Mouse (Mus musculus) neural tube, embryonic 14.5 days (tissue): Measurements from ENCODE around the gene Fbxo40. TPM values are rescaled to one million over a fixed set of nuclear protein-coding genes. Genes with fewer than 3 reads are reported as not detected.

Source experiments
- ATAC-seq: fragments of 200-750 bp; cut with Nextera tagmentation; 2 replicates; pipeline ENCODE4 v1.8.0; 2017; ENCODE audit warnings: low read depth, mild to moderate bottlenecking, moderate TSS enrichment, moderate library complexity
- H3K27ac ChIP-seq: fragments of 300-500 bp; sonication (generic); 2 replicates; pipeline ENCODE4 v1.5.1; 2014; ENCODE audit warnings: low read depth, mild to moderate bottlenecking, control low read depth, low read length, moderate library complexity, mixed read lengths
- H3K27me3 ChIP-seq: fragments of 300-500 bp; sonication (generic); 2 replicates; pipeline ENCODE4 v1.6.1; 2014; ENCODE audit warnings: low read length; ENCODE audit not compliant: control insufficient read depth, insufficient read depth
- H3K36me3 ChIP-seq: fragments of 300-500 bp; sonication (generic); 2 replicates; pipeline ENCODE4 v1.6.1; 2014; ENCODE audit warnings: low read length, mixed read lengths; ENCODE audit not compliant: control insufficient read depth, insufficient read depth
- H3K4me1 ChIP-seq: fragments of 300-500 bp; sonication (generic); 2 replicates; pipeline ENCODE4 v1.6.1; 2014; ENCODE audit warnings: low read length; ENCODE audit not compliant: control insufficient read depth, insufficient read depth
- H3K4me2 ChIP-seq: fragments of 300-500 bp; sonication (generic); 2 replicates; pipeline ENCODE4 v1.6.1; 2014; ENCODE audit warnings: mild to moderate bottlenecking, low read depth, low read length, control low read depth
- H3K4me3 ChIP-seq: fragments of 300-500 bp; sonication (generic); 2 replicates; pipeline ENCODE4 v1.5.1; 2014; ENCODE audit warnings: low read depth, low read length, control low read depth, mixed read lengths
- H3K9ac ChIP-seq: fragments of 300-500 bp; sonication (generic); replicated peaks from 2 replicates; pipeline ENCODE4 v1.6.1; 2014; ENCODE audit warnings: low read depth, mild to moderate bottlenecking, control low read depth, low read length, mixed read lengths
- H3K9me3 ChIP-seq: fragments of 300-500 bp; sonication (generic); 2 replicates; pipeline ENCODE4 v1.6.1; 2016; ENCODE audit warnings: low read length; ENCODE audit not compliant: control insufficient read depth
- WGBS: fragments of 180-500 bp; shearing (Covaris S2); extraction: QIAGEN DNeasy Blood & Tissue Kit; methylation state at CpG from one replicate; pipeline ENCODE4 v1.1.7; 2014; 5-methylcytosine and 5-hydroxymethylcytosine counted together
- polyA plus RNA-seq: library from polyadenylated mRNA; unstranded; fragments of >200 nt; fragmentation: Nextera tagmentation; extraction: Ambion mirVana; gene quantifications from 2 replicates; pipeline ENCODE4 v1.2.1, GENCODE M21; 2014

Gene Fbxo40
- polyA plus RNA-seq, 1 experiment from 2014 or later: not detected

GRCm38 (mm10) chr16:36928106-36928500 lies 62.2 kb downstream of the Fbxo40 start:
- 95% methylated on average over 8 of the region's 8 CpGs for WGBS
- H3K27ac ChIP-seq: no peak overlapping the region
- no peaks in the 10 kb centered on the region for H3K4me1 ChIP-seq
- no peak overlapping the region for H3K4me3 ChIP-seq
- H3K4me2 ChIP-seq: no peak overlapping the region
- H3K27me3 ChIP-seq: no peaks in the 10 kb centered on the region
- no peak overlapping the region for H3K9ac ChIP-seq
- peaks cover 54% of the 10 kb centered on the region for H3K36me3 ChIP-seq
- no peak for ATAC-seq
- no peaks in the 10 kb centered on the region for H3K9me3 ChIP-seq

- no peaks in the 10 kb centered on the region for H3K4me1 ChIP-seq
- no peak for ATAC-seq
- 92% methylated on average over 10 of the region's 10 CpGs for WGBS
These were observed 62.7 kb downstream of the Fbxo40 start for GRCm38 (mm10) chr16:36927495-36928105.

GRCm38 (mm10) chr16:36926514-36927447 lies 63.5 kb downstream of the Fbxo40 start:
- Histone ChIP-seq H3K27me3 (no peaks in the 10 kb centered on the region), H3K27ac (no peak overlapping the region), H3K9me3 (no peaks in the 10 kb centered on the region), H3K4me2 (no peak overlapping the region), H3K9ac (no peak overlapping the region), H3K36me3 (peaks cover 48% of the 10 kb centered on the region), H3K4me1 (no peaks in the 10 kb centered on the region), H3K4me3 (no peak overlapping the region)
- no peak for ATAC-seq
- WGBS: 95% methylated on average over 10 of the region's 10 CpGs

More at GRCm38 (mm10) chr16:36927495-36928105, 62.7 kb downstream of the Fbxo40 start:
- Histone ChIP-seq H3K4me3 (no peak overlapping the region), H3K27me3 (no peaks in the 10 kb centered on the region), H3K27ac (no peak overlapping the region), H3K4me2 (no peak overlapping the region), H3K9me3 (no peaks in the 10 kb centered on the region), H3K36me3 (peaks cover 53% of the 10 kb centered on the region), H3K9ac (no peak overlapping the region)

- Histone ChIP-seq H3K9me3 (no peaks in the 10 kb centered on the region), H3K9ac (no peak overlapping the region), H3K36me3 (peaks cover 42% of the 10 kb centered on the region), H3K4me3 (no peak overlapping the region), H3K27ac (no peak overlapping the region), H3K4me2 (no peak overlapping the region), H3K27me3 (no peaks in the 10 kb centered on the region), H3K4me1 (no peaks in the 10 kb centered on the region)
- 82% methylated on average over 6 of the region's 6 CpGs for WGBS
- no peak for ATAC-seq
These were observed 64.5 kb downstream of the Fbxo40 start for GRCm38 (mm10) chr16:36925797-36926196.

GRCm38 (mm10) chr16:36925351-36925750 lies 64.9 kb downstream of the Fbxo40 start:
- no peak overlapping the region for H3K4me2 ChIP-seq
- peaks cover 42% of the 10 kb centered on the region for H3K36me3 ChIP-seq
- WGBS: 95% methylated on average over 6 of the region's 6 CpGs
- no peaks in the 10 kb centered on the region for H3K9me3 ChIP-seq
- no peak overlapping the region for H3K27ac ChIP-seq
- H3K9ac ChIP-seq: no peak overlapping the region
- no peaks in the 10 kb centered on the region for H3K4me1 ChIP-seq
- H3K4me3 ChIP-seq: no peak overlapping the region
- H3K27me3 ChIP-seq: no peaks in the 10 kb centered on the region
- ATAC-seq: no peak

GRCm38 (mm10) chr16:36924312-36924711 lies 66.0 kb downstream of the Fbxo40 start:
- no peak overlapping the region for H3K4me2 ChIP-seq
- H3K36me3 ChIP-seq: peaks cover 40% of the 10 kb centered on the region
- H3K9ac ChIP-seq: no peak overlapping the region
- no peak overlapping the region for H3K4me3 ChIP-seq
- H3K27ac ChIP-seq: no peak overlapping the region
- no peaks in the 10 kb centered on the region for H3K9me3 ChIP-seq
- no peaks in the 10 kb centered on the region for H3K4me1 ChIP-seq
- no peaks in the 10 kb centered on the region for H3K27me3 ChIP-seq
- no peak for ATAC-seq
- WGBS: 94% methylated on average over 8 of the region's 8 CpGs

GRCm38 (mm10) chr16:36921980-36922379 lies 68.3 kb downstream of the Fbxo40 start:
- no peak overlapping the region for H3K4me3 ChIP-seq
- no peaks in the 10 kb centered on the region for H3K4me1 ChIP-seq
- H3K27ac ChIP-seq: no peak overlapping the region
- ATAC-seq: no peak
- no peaks in the 10 kb centered on the region for H3K27me3 ChIP-seq
- no peak overlapping the region for H3K4me2 ChIP-seq
- WGBS: 96% methylated on average over 6 of the region's 6 CpGs
- no peaks in the 10 kb centered on the region for H3K9me3 ChIP-seq
- H3K36me3 ChIP-seq: peaks cover 32% of the 10 kb centered on the region
- H3K9ac ChIP-seq: no peak overlapping the region

GRCm38 (mm10) chr16:36921067-36921613 lies 69.1 kb downstream of the Fbxo40 start:
- no peak for ATAC-seq
- H3K4me3 ChIP-seq: no peak overlapping the region
- no peaks in the 10 kb centered on the region for H3K9me3 ChIP-seq
- H3K27ac ChIP-seq: no peak overlapping the region
- no peak overlapping the region for H3K4me2 ChIP-seq
- H3K27me3 ChIP-seq: no peaks in the 10 kb centered on the region
- H3K4me1 ChIP-seq: no peaks in the 10 kb centered on the region
- no peak overlapping the region for H3K9ac ChIP-seq
- WGBS: 96% methylated on average over 8 of the region's 8 CpGs
- peaks cover 34% of the 10 kb centered on the region for H3K36me3 ChIP-seq

GRCm38 (mm10) chr16:36920410-36920809 lies 69.9 kb downstream of the Fbxo40 start:
- Histone ChIP-seq H3K4me2 (no peak overlapping the region), H3K4me1 (no peaks in the 10 kb centered on the region), H3K27ac (no peak overlapping the region), H3K9me3 (no peaks in the 10 kb centered on the region), H3K27me3 (no peaks in the 10 kb centered on the region), H3K4me3 (no peak overlapping the region), H3K36me3 (peaks cover 41% of the 10 kb centered on the region), H3K9ac (no peak overlapping the region)
- ATAC-seq: no peak
- WGBS: 94% methylated on average over 3 of the region's 3 CpGs
